Mouse (Mus musculus) MEL (cell line): ENCODE measurements around the gene Nasp. TPM values are rescaled to one million over a fixed set of nuclear protein-coding genes. Genes with fewer than 3 reads are reported as not detected.

Source experiments
- DNase-seq: peaks from one replicate; pipeline ENCODE4 v3.0.0; 2011; ENCODE audit warnings: low read depth, low spot score
- H3K27ac ChIP-seq: 2 replicates; pipeline ENCODE4 v1.5.1; 2012; ENCODE audit warnings: low read depth, mild to moderate bottlenecking, control low read depth, low read length, moderate library complexity; ENCODE audit not compliant: control insufficient read depth
- H3K27me3 ChIP-seq, 2 experiments: fragments of 150-350 bp in 1 of 2; sonication (generic) in 1 of 2; 2 replicates each; pipeline ENCODE4 v1.6.1; 2012; ENCODE audit warnings: low read length in 2 of 2, mild to moderate bottlenecking in 2 of 2, improper control_type of control experiment in 1 of 2, moderate library complexity in 1 of 2; ENCODE audit not compliant: insufficient read depth in 2 of 2, control insufficient read depth in 1 of 2
- H3K36me3 ChIP-seq, 2 experiments: 2 replicates each; pipeline ENCODE4 v1.6.1; 2012 to 2014; ENCODE audit warnings: low read length in 2 of 2, improper control_type of control experiment in 1 of 2, inconsistent platforms in 1 of 2, mild to moderate bottlenecking in 1 of 2; ENCODE audit not compliant: insufficient read depth in 2 of 2, control insufficient read depth in 1 of 2
- H3K4me1 ChIP-seq, 2 experiments: fragments of 150-350 bp in 1 of 2; sonication (generic) in 1 of 2; 2 replicates each; pipeline ENCODE4 v1.6.1; 2012; ENCODE audit warnings: low read length in 2 of 2, improper control_type of control experiment in 1 of 2, mild to moderate bottlenecking in 1 of 2; ENCODE audit not compliant: insufficient read depth in 2 of 2, control insufficient read depth in 1 of 2
- H3K4me3 ChIP-seq, 2 experiments: fragments of 150-350 bp in 1 of 2; sonication (generic) in 1 of 2; 2 replicates each; pipeline ENCODE4 v1.5.1; 2012; ENCODE audit warnings: low read depth in 2 of 2, low read length in 2 of 2, mild to moderate bottlenecking in 2 of 2, moderate library complexity in 2 of 2, control low read depth in 1 of 2, improper control_type of control experiment in 1 of 2; ENCODE audit not compliant: control insufficient read depth in 1 of 2, insufficient read depth in 1 of 2
- H3K79me2 ChIP-seq: 2 replicates; pipeline ENCODE4 v1.6.1; 2012; ENCODE audit warnings: mild to moderate bottlenecking, low read length, moderate library complexity; ENCODE audit not compliant: control insufficient read depth, poor library complexity, insufficient read depth
- H3K9ac ChIP-seq: 2 replicates; pipeline ENCODE4 v1.6.1; 2012; ENCODE audit warnings: low read depth, mild to moderate bottlenecking, control low read depth, low read length, moderate library complexity; ENCODE audit not compliant: control insufficient read depth, poor library complexity, severe bottlenecking
- H3K9me3 ChIP-seq: fragments of 150-350 bp; sonication (generic); replicated peaks from 2 replicates; pipeline ENCODE4 v1.6.1; 2012; ENCODE audit warnings: mild to moderate bottlenecking, low read length, improper control_type of control experiment, moderate library complexity; ENCODE audit not compliant: insufficient read depth
- BHLHE40 ChIP-seq: IDR thresholded peaks from 2 replicates; pipeline ENCODE4 v1.6.1; 2012; ENCODE audit warnings: low read depth, mild to moderate bottlenecking, inconsistent platforms, low read length, improper control_type of control experiment, borderline replicate concordance
- CHD2 ChIP-seq: IDR thresholded peaks from 2 replicates; pipeline ENCODE4 v1.6.1; 2011; ENCODE audit warnings: low read length, improper control_type of control experiment
- CTCF ChIP-seq, 3 experiments: IDR thresholded peaks in 2 of 3; conservative IDR thresholded peaks in 1 of 3; 2 replicates each; pipeline ENCODE4 v1.5.1; 2011 to 2012; ENCODE audit warnings: low read length in 3 of 3, low read depth in 2 of 3, mild to moderate bottlenecking in 2 of 3, improper control_type of control experiment in 1 of 3, inconsistent platforms in 1 of 3, mixed read lengths in 1 of 3, moderate library complexity in 1 of 3; ENCODE audit not compliant: control insufficient read depth in 1 of 3, insufficient read depth in 1 of 3, poor library complexity in 1 of 3, severe bottlenecking in 1 of 3
- E2F4 ChIP-seq: IDR thresholded peaks from 2 replicates; pipeline ENCODE4 v1.6.1; 2011; ENCODE audit warnings: low read depth, low read length, improper control_type of control experiment, borderline replicate concordance
- ELF1 ChIP-seq: IDR thresholded peaks from 2 replicates; pipeline ENCODE4 v1.6.1; 2014; ENCODE audit warnings: low read depth, mild to moderate bottlenecking, inconsistent platforms, low read length, improper control_type of control experiment, moderate library complexity
- EP300 ChIP-seq, 2 experiments: IDR thresholded peaks; 2 replicates each; pipeline ENCODE4 v1.6.1; 2011; ENCODE audit warnings: improper control_type of control experiment in 2 of 2, low read length in 2 of 2, low read depth in 1 of 2, mild to moderate bottlenecking in 1 of 2
- ETS1 ChIP-seq: IDR thresholded peaks from 2 replicates; pipeline ENCODE4 v1.6.1; 2012; ENCODE audit warnings: low read depth, mild to moderate bottlenecking, inconsistent platforms, low read length, improper control_type of control experiment, moderate library complexity
- GABPA ChIP-seq: IDR thresholded peaks from 2 replicates; pipeline ENCODE4 v1.6.1; 2012; ENCODE audit warnings: low read depth, mild to moderate bottlenecking, inconsistent platforms, low read length, improper control_type of control experiment, moderate library complexity
- GATA1 ChIP-seq: IDR thresholded peaks from 2 replicates; pipeline ENCODE4 v1.6.1; 2011; ENCODE audit warnings: low read depth, low read length, improper control_type of control experiment
- HCFC1 ChIP-seq: IDR thresholded peaks from 2 replicates; pipeline ENCODE4 v1.6.1; 2012; ENCODE audit warnings: low read depth, mild to moderate bottlenecking, inconsistent platforms, low read length, improper control_type of control experiment, moderate library complexity
- JUND ChIP-seq: IDR thresholded peaks from 2 replicates; pipeline ENCODE4 v1.6.1; 2011; ENCODE audit warnings: low read depth, mild to moderate bottlenecking, improper control_type of control experiment, low read length
- KAT2A ChIP-seq: conservative IDR thresholded peaks from 2 replicates; pipeline ENCODE4 v1.6.1; 2012; ENCODE audit warnings: low read depth, low read length, improper control_type of control experiment, inconsistent platforms
- MAFK ChIP-seq: IDR thresholded peaks from 2 replicates; pipeline ENCODE4 v1.6.1; 2011; ENCODE audit warnings: low read depth, mild to moderate bottlenecking, low read length, improper control_type of control experiment, borderline replicate concordance
- MAX ChIP-seq: IDR thresholded peaks from 2 replicates; pipeline ENCODE4 v1.6.1; 2011; ENCODE audit warnings: low read length, improper control_type of control experiment
- MAZ ChIP-seq: IDR thresholded peaks from 2 replicates; pipeline ENCODE4 v1.6.1; 2012; ENCODE audit warnings: low read depth, mild to moderate bottlenecking, inconsistent platforms, low read length, improper control_type of control experiment
- MEF2A ChIP-seq: IDR thresholded peaks from 2 replicates; pipeline ENCODE4 v1.6.1; 2014; ENCODE audit warnings: low read depth, mild to moderate bottlenecking, inconsistent platforms, low read length, improper control_type of control experiment; ENCODE audit not compliant: poor library complexity, insufficient replicate concordance, severe bottlenecking; ENCODE audit errors: extremely low read depth
- MXI1 ChIP-seq: IDR thresholded peaks from 2 replicates; pipeline ENCODE4 v1.6.1; 2011; ENCODE audit warnings: mild to moderate bottlenecking, low read depth, low read length, improper control_type of control experiment
- MYB ChIP-seq: IDR thresholded peaks from 2 replicates; pipeline ENCODE4 v1.6.1; 2011; ENCODE audit warnings: mild to moderate bottlenecking, low read depth, low read length, improper control_type of control experiment
- MYC ChIP-seq: IDR thresholded peaks from 2 replicates; pipeline ENCODE4 v1.6.1; 2011; ENCODE audit warnings: low read depth, mild to moderate bottlenecking, low read length, improper control_type of control experiment, moderate library complexity
- NELFE ChIP-seq: IDR thresholded peaks from 2 replicates; pipeline ENCODE4 v1.6.1; 2011; ENCODE audit warnings: low read depth, low read length, improper control_type of control experiment
- NRF1 ChIP-seq: IDR thresholded peaks from 2 replicates; pipeline ENCODE4 v1.6.1; 2014; ENCODE audit warnings: low read depth, mild to moderate bottlenecking, inconsistent platforms, low read length, improper control_type of control experiment, moderate library complexity; ENCODE audit not compliant: poor library complexity, insufficient read depth, severe bottlenecking
- POLR2A ChIP-seq, 2 experiments: IDR thresholded peaks; 2 replicates each; pipeline ENCODE4 v1.6.1; 2011 to 2012; ENCODE audit warnings: low read length in 2 of 2, mild to moderate bottlenecking in 2 of 2, control low read depth in 1 of 2, improper control_type of control experiment in 1 of 2, low read depth in 1 of 2, moderate library complexity in 1 of 2; ENCODE audit not compliant: control insufficient read depth in 1 of 2, insufficient read depth in 1 of 2, poor library complexity in 1 of 2
- POLR2AphosphoS2 ChIP-seq: IDR thresholded peaks from 2 replicates; pipeline ENCODE4 v1.6.1; 2011; ENCODE audit warnings: low read length, improper control_type of control experiment
- POLR2AphosphoS5 ChIP-seq: IDR thresholded peaks from 2 replicates; pipeline ENCODE4 v1.6.1; 2012; ENCODE audit warnings: low read depth, borderline replicate concordance, mild to moderate bottlenecking, inconsistent platforms, low read length, moderate library complexity, mixed read lengths
- RAD21 ChIP-seq: IDR thresholded peaks from 2 replicates; pipeline ENCODE4 v1.6.1; 2011; ENCODE audit warnings: mild to moderate bottlenecking, low read depth, low read length, improper control_type of control experiment
- RCOR1 ChIP-seq: IDR thresholded peaks from 2 replicates; pipeline ENCODE4 v1.6.1; 2012; ENCODE audit warnings: low read depth, mild to moderate bottlenecking, inconsistent platforms, low read length, improper control_type of control experiment
- SIN3A ChIP-seq: IDR thresholded peaks from 2 replicates; pipeline ENCODE4 v1.6.1; 2012; ENCODE audit warnings: low read length, improper control_type of control experiment, inconsistent platforms
- TAL1 ChIP-seq: IDR thresholded peaks from 2 replicates; pipeline ENCODE4 v1.6.1; 2012; ENCODE audit warnings: mild to moderate bottlenecking, inconsistent platforms, low read length, moderate library complexity, mixed read lengths
- TCF12 ChIP-seq: IDR thresholded peaks from 2 replicates; pipeline ENCODE4 v1.6.1; 2014; ENCODE audit warnings: low read depth, mild to moderate bottlenecking, inconsistent platforms, low read length, improper control_type of control experiment, moderate library complexity
- USF1 ChIP-seq: IDR thresholded peaks from 2 replicates; pipeline ENCODE4 v1.6.1; 2014; ENCODE audit warnings: low read depth, mild to moderate bottlenecking, inconsistent platforms, low read length, improper control_type of control experiment, moderate library complexity
- USF2 ChIP-seq, 2 experiments: IDR thresholded peaks; 2 replicates each; pipeline ENCODE4 v1.6.1; 2011 to 2012; ENCODE audit warnings: improper control_type of control experiment in 2 of 2, low read length in 2 of 2, borderline replicate concordance in 1 of 2, inconsistent platforms in 1 of 2, low read depth in 1 of 2, mild to moderate bottlenecking in 1 of 2; ENCODE audit not compliant: insufficient read depth in 1 of 2
- ZC3H11A ChIP-seq: IDR thresholded peaks from 2 replicates; pipeline ENCODE4 v1.6.1; 2012; ENCODE audit warnings: low read depth, mild to moderate bottlenecking, inconsistent platforms, low read length, improper control_type of control experiment
- ZKSCAN1 ChIP-seq: IDR thresholded peaks from 2 replicates; pipeline ENCODE4 v1.6.1; 2012; ENCODE audit warnings: low read depth, mild to moderate bottlenecking, inconsistent platforms, low read length, improper control_type of control experiment, moderate library complexity
- ZMIZ1 ChIP-seq: IDR thresholded peaks from 2 replicates; pipeline ENCODE4 v1.6.1; 2012; ENCODE audit warnings: low read depth, mild to moderate bottlenecking, inconsistent platforms, low read length, improper control_type of control experiment, moderate library complexity
- ZNF384 ChIP-seq: IDR thresholded peaks from 2 replicates; pipeline ENCODE4 v1.6.1; 2012; ENCODE audit warnings: low read depth, mild to moderate bottlenecking, inconsistent platforms, low read length, improper control_type of control experiment
- polyA plus RNA-seq, 2 experiments: library from polyadenylated mRNA; stranded (reverse) in 1 of 2; unstranded in 1 of 2; fragments of >175 nt in 1 of 2; fragments of >200 nt in 1 of 2; gene quantifications; 2 replicates each; pipeline versions ENCODE4 v1.2.1 to v1.2.4; 2012; ENCODE audit warnings: low replicate concordance in 2 of 2, low read depth in 1 of 2; ENCODE audit not compliant: insufficient read length in 2 of 2, insufficient read depth in 1 of 2, missing spikeins in 1 of 2
- total RNA-seq: library from RNA; depleted of rRNA; stranded (reverse); fragments of 300-350 nt; gene quantifications from 2 replicates; pipeline ENCODE4 v1.2.3, GENCODE M21; 2012; rRNA removed

The Nasp gene
- 133 and 159 TPM in 2 replicates for total RNA-seq
- polyA plus RNA-seq = 100 to 1,000 TPM in 1 of 2 experiments, not detected in 1; 174 TPM

DNA sequence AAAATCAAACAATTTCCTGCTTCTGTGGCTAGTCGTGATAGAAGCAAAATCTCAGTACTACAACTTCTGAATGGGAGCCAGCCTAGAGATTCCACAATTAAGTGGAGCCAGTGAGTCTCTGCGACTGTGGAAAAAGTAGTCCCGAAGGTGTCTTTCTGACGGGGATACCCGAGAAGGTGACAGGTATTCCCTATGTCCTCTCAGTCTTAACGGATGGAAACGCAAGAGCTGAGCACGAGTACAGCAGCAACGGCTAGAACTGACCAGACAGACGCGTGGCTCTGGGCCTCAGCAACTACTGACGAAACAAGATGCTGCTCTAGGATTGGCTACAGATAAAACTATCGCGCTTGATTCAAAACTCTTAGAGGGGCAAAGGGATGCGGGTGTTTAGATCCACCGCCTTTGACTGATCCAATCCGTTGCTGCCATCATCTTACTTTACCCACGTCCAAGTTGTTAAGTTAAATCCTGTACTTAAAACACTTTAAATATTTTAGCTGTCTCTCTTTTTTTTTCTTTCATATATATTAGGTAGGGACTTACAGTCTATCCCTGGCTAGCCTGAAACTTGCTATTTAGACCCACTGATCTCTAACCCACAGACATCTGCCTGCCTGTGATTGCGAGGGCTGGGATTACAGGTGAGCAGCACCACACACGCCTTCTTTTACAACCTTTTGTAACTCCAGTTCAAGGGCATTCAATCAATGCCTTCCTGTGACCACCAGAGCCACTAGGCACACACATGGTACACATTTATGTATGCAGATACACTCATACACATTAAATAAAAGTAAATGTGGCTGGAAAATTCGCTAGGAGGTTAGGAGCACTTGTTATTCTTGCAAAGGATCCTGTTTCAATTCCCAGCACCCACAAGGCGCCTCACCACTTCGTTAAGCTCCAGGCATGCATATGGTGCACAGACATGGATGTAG is at the start of gene Nasp:
TSS of gene Nasp (minus strand) at position 220 of the 941 bp plus-strand sequence.
- Histone ChIP-seq H3K9me3 (no peaks in the 10 kb centered on the region), H3K27me3 (no peaks in the 10 kb centered on the region), H3K4me1 (peaks cover 2 to 4% of the 10 kb centered on the region in 2 experiments; a peak in 1 of 4 replicates), H3K36me3 (peaks cover 5 to 16% of the 10 kb centered on the region in 2 experiments), H3K27ac (peak within 1 kb of the TSS; percentile 84), H3K9ac (peak within 1 kb of the TSS; percentile 95), H3K79me2 (peaks cover 34% of the 10 kb centered on the region), H3K4me3 (peak within 1 kb of the TSS; percentile 77 to 98)
- peak; percentile 93 for DNase-seq
- no peak for TF ChIP-seq USF2 (IDR thresholded peaks at IDR 0.05; ENCODE audit: borderline replicate concordance in 1 of 2, insufficient read depth in 1 of 2, low read depth in 1 of 2, low read length in 2 of 2)
- TF ChIP-seq MAFK = no peak
- no peak for TF ChIP-seq RCOR1
- no peak for TF ChIP-seq ZC3H11A
- peak; percentile 79 for TF ChIP-seq GATA1
- TF ChIP-seq SIN3A = peak; percentile 58
- TF ChIP-seq E2F4 = no peak
- TF ChIP-seq MEF2A = no peak
- TF ChIP-seq MYC = peak; percentile 92
- TF ChIP-seq ELF1 = no peak
- TF ChIP-seq POLR2AphosphoS5 = no peak
- no peak for TF ChIP-seq ZKSCAN1
- no peak for TF ChIP-seq NRF1
- no peak for TF ChIP-seq POLR2A (IDR thresholded peaks at IDR 0.05; ENCODE audit: control insufficient read depth in 1 of 2, insufficient read depth in 1 of 2, low read depth in 1 of 2, low read length in 2 of 2, poor library complexity in 1 of 2)
- TF ChIP-seq MYB = no peak
- no peak for TF ChIP-seq CTCF (IDR thresholded peaks at IDR 0.05 in 2 of 3, conservative IDR thresholded peaks at IDR 0.05 in 1 of 3; ENCODE audit: control insufficient read depth in 1 of 3, insufficient read depth in 1 of 3, low read depth in 2 of 3, low read length in 3 of 3, poor library complexity in 1 of 3, severe bottlenecking in 1 of 3)
- peak; percentile 84 for TF ChIP-seq CHD2
- no peak for TF ChIP-seq ZMIZ1
- TF ChIP-seq MAX = peak; percentile 63
- no peak for TF ChIP-seq KAT2A
- no peak for TF ChIP-seq GABPA
- no peak for TF ChIP-seq TAL1
- TF ChIP-seq HCFC1 = no peak
- no peak for TF ChIP-seq BHLHE40
- TF ChIP-seq ZNF384 = no peak
- TF ChIP-seq ETS1 = 0 out of 2 replicates have a peak, but pooled peaks have one; percentile 31
- no peak for TF ChIP-seq RAD21
- peak; percentile 91 for TF ChIP-seq MXI1
- TF ChIP-seq USF1 = no peak
- no peak for TF ChIP-seq JUND
- no peak for TF ChIP-seq EP300 (IDR thresholded peaks at IDR 0.05; ENCODE audit: low read depth in 1 of 2, low read length in 2 of 2)
- TF ChIP-seq POLR2AphosphoS2 = no peak
- no peak for TF ChIP-seq MAZ
- TF ChIP-seq NELFE = no peak
- no peak for TF ChIP-seq TCF12
